Mouse (Mus musculus) lung, adult 2 months (tissue): ENCODE results near the gene Gpr107.

ENCODE experiments used
- CTCF ChIP-seq: fragments of 200-500 bp; IDR thresholded peaks from 2 replicates; pipeline ENCODE4 v1.5.1; 2011; ENCODE audit warnings: mild to moderate bottlenecking, low read length, control low read depth; ENCODE audit not compliant: insufficient read depth
- POLR2A ChIP-seq: fragments of 200-500 bp; IDR thresholded peaks from 2 replicates; pipeline ENCODE4 v1.6.1; 2011; ENCODE audit warnings: low read depth, mild to moderate bottlenecking, control low read depth, low read length, borderline replicate concordance; ENCODE audit errors: extremely low read depth

GRCm38 (mm10) chr2:31142505-31142904 lies 9.6 kb upstream of the Gpr107 start:
- TF ChIP-seq POLR2A (no peak), CTCF (0 out of 2 replicates have a peak, but pooled peaks have one; percentile 32)
